Mouse (Mus musculus): ENCODE data around the gene Adamts4. TPM values are rescaled to one million over a fixed set of nuclear protein-coding genes. Genes with fewer than 3 reads are reported as not detected.
"Not testable (repeated sequence)": the region's sequence is repeated elsewhere in the genome, so short reads cannot be mapped to it uniquely, and the experiment has no call there.

Gene Adamts4
- polyA plus RNA-seq, 1 experiment from 2014 or later = 4.1 TPM

GRCm38 (mm10) chr1:171237438-171237837, 12.8 kb upstream of the Adamts4 start:
- H3K36me3 ChIP-seq (ENCODE audit: control insufficient read depth, insufficient read depth, low read length) = peaks cover 88% of the 10 kb centered on the region
- no peak overlapping the region for H3K4me2 ChIP-seq (ENCODE audit: low read length)
- no peak for DNase-seq
- no peak for ATAC-seq (ENCODE audit: low FRiP score, low TSS enrichment)
- H3K4me1 ChIP-seq (ENCODE audit: control insufficient read depth, insufficient read depth, low read length) = no peaks in the 10 kb centered on the region
- H3K27ac ChIP-seq (replicated peaks; ENCODE audit: low read depth, low read length) = no peak overlapping the region
- H3K9me3 ChIP-seq (ENCODE audit: control insufficient read depth, low read length) = no peaks in the 10 kb centered on the region
- no peaks in the 10 kb centered on the region for H3K27me3 ChIP-seq (ENCODE audit: control insufficient read depth, insufficient read depth, low read length)
- H3K9ac ChIP-seq (replicated peaks; ENCODE audit: low read length) = no peak overlapping the region
- WGBS = 88% methylated on average over 6 of the region's 6 CpGs
- H3K4me3 ChIP-seq (replicated peaks; ENCODE audit: low read depth, low read length) = no peak overlapping the region

GRCm38 (mm10) chr1:171238463-171238862, 11.8 kb upstream of the Adamts4 start:
- Histone ChIP-seq H3K9me3 (ENCODE audit: control insufficient read depth, low read length) (no peaks in the 10 kb centered on the region), H3K9ac (replicated peaks; ENCODE audit: low read length) (no peak overlapping the region), H3K4me3 (replicated peaks; ENCODE audit: low read depth, low read length) (no peak overlapping the region), H3K4me1 (ENCODE audit: control insufficient read depth, insufficient read depth, low read length) (no peaks in the 10 kb centered on the region), H3K27ac (replicated peaks; ENCODE audit: low read depth, low read length) (no peak overlapping the region), H3K36me3 (ENCODE audit: control insufficient read depth, insufficient read depth, low read length) (peaks cover 98% of the 10 kb centered on the region), H3K4me2 (ENCODE audit: low read length) (no peak overlapping the region), H3K27me3 (ENCODE audit: control insufficient read depth, insufficient read depth, low read length) (no peaks in the 10 kb centered on the region)
- DNase-seq (peak; percentile 69), ATAC-seq (ENCODE audit: low FRiP score, low TSS enrichment) (no peak)
- WGBS = 73% methylated on average over 14 of the region's 14 CpGs

DNA sequence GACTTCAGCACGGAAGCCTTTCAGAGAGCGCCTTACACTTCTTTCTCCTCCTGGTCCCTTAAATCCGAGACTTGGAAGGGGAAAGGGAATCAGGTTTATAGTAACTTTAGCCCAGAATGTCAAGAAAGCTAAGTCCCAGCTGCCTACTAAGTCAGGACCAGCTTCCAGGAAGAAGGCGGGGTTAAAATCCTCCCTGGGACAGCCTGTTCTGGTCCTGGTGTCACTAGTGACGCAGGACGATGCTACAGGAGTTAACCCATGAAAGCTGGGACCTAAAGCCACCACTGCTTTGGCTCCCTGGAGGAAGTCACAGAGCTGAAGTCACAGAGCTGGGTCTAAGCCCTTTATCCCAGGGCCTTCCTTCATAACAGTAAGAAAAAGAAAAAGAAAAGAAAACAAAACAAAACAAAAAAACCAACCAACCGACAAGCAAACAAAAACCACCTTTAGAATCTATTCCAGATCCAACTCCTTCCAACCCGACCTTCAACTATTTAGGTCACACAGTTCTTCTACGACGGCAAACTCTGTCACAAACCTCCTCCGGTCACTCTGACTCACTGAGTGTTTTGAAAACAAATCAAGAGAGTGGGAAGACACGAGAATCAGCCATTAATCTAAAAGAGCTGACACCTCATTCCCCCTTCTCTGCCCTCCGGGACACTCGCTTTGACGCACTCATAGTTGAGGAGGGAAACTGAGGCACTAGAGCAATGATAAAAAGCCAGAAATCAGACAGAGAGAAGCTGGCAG, 10.1 kb upstream of the Adamts4 start:
- no peak overlapping the region for H3K4me3 ChIP-seq (replicated peaks; ENCODE audit: low read depth, low read length)
- no peak overlapping the region for H3K9ac ChIP-seq (replicated peaks; ENCODE audit: low read length)
- no peaks in the 10 kb centered on the region for H3K27me3 ChIP-seq (ENCODE audit: control insufficient read depth, insufficient read depth, low read length)
- ATAC-seq (ENCODE audit: low FRiP score, low TSS enrichment) (no peak), DNase-seq (no peak)
- 82% methylated on average over 15 of the region's 15 CpGs for WGBS
- no peak overlapping the region for H3K27ac ChIP-seq (replicated peaks; ENCODE audit: low read depth, low read length)
- H3K36me3 ChIP-seq (ENCODE audit: control insufficient read depth, insufficient read depth, low read length) = peaks cover 96% of the 10 kb centered on the region
- H3K4me1 ChIP-seq (ENCODE audit: control insufficient read depth, insufficient read depth, low read length) = no peaks in the 10 kb centered on the region
- H3K9me3 ChIP-seq (ENCODE audit: control insufficient read depth, low read length) = no peaks in the 10 kb centered on the region
- H3K4me2 ChIP-seq (ENCODE audit: low read length) = no peak overlapping the region

DNA sequence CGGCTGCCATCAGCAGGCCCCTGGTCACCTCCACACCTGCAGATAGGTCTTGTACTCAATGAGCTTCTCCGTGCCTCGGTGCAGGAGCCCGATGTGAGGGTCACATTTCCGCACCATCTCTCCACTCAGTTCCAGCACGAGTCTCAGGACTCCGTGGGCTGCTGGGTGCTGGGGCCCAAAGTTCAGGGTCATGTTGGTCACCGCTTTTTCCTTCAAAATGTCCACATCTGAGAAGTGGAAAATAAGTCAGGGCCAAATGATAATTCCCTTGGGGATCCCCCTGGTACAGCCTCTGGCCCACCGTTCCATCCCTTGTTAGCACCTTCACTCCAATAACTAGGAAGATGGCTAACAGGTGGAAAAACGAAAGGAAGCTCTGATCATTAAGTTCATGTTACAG, 9.3 kb upstream of the Adamts4 start:
- no peak overlapping the region for H3K4me3 ChIP-seq (replicated peaks; ENCODE audit: low read depth, low read length)
- WGBS = 93% methylated on average over 10 of the region's 10 CpGs
- no peak overlapping the region for H3K9ac ChIP-seq (replicated peaks; ENCODE audit: low read length)
- peaks cover 89% of the 10 kb centered on the region for H3K36me3 ChIP-seq (ENCODE audit: control insufficient read depth, insufficient read depth, low read length)
- no peaks in the 10 kb centered on the region for H3K27me3 ChIP-seq (ENCODE audit: control insufficient read depth, insufficient read depth, low read length)
- DNase-seq = no peak
- ATAC-seq (ENCODE audit: low FRiP score, low TSS enrichment) = no peak
- no peak overlapping the region for H3K4me2 ChIP-seq (ENCODE audit: low read length)
- no peaks in the 10 kb centered on the region for H3K9me3 ChIP-seq (ENCODE audit: control insufficient read depth, low read length)
- H3K4me1 ChIP-seq (ENCODE audit: control insufficient read depth, insufficient read depth, low read length) = peaks cover 5% of the 10 kb centered on the region
- no peak overlapping the region for H3K27ac ChIP-seq (replicated peaks; ENCODE audit: low read depth, low read length)

- not testable (repeated sequence) for H3K27me3 ChIP-seq (ENCODE audit: control insufficient read depth, insufficient read depth, low read length); H3K9me3 ChIP-seq (ENCODE audit: control insufficient read depth, low read length); H3K4me3 ChIP-seq (replicated peaks; ENCODE audit: low read depth, low read length); DNase-seq; ATAC-seq (ENCODE audit: low FRiP score, low TSS enrichment); H3K27ac ChIP-seq (replicated peaks; ENCODE audit: low read depth, low read length); H3K4me2 ChIP-seq (ENCODE audit: low read length); H3K9ac ChIP-seq (replicated peaks; ENCODE audit: low read length)
- H3K36me3 ChIP-seq (ENCODE audit: control insufficient read depth, insufficient read depth, low read length) = peaks cover 79% of the 10 kb centered on the region
- H3K4me1 ChIP-seq (ENCODE audit: control insufficient read depth, insufficient read depth, low read length) = peaks cover 10% of the 10 kb centered on the region
- WGBS = 83% methylated on average over 12 of the region's 12 CpGs
These were observed 8.3 kb upstream of the Adamts4 start for GRCm38 (mm10) chr1:171241952-171242351.

DNA sequence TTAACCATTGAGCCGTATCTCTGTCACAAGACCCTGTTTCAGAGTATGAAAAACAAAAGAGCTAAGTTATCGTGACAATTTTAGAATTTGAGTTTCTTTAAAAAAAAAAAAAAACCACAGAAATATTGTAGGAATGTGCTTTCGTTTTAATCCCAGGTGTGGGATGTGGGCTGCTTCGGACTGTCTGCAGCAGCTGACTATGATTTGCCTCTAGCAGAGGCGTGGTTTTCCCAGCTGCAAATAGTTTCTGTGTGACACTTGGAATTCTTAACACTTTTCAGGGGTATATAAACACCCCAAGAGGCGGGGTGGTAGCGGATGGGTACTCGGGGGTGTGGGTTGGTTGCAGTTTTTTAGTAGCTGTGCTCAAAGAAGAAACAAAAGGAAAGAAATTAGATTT, 4.9 kb upstream of the Adamts4 start:
- peaks cover 45% of the 10 kb centered on the region for H3K36me3 ChIP-seq (ENCODE audit: control insufficient read depth, insufficient read depth, low read length)
- no peaks in the 10 kb centered on the region for H3K9me3 ChIP-seq (ENCODE audit: control insufficient read depth, low read length)
- no peak overlapping the region for H3K27ac ChIP-seq (replicated peaks; ENCODE audit: low read depth, low read length)
- ATAC-seq (ENCODE audit: low FRiP score, low TSS enrichment) = no peak
- no peak overlapping the region for H3K9ac ChIP-seq (replicated peaks; ENCODE audit: low read length)
- no peak overlapping the region for H3K4me3 ChIP-seq (replicated peaks; ENCODE audit: low read depth, low read length)
- H3K27me3 ChIP-seq (ENCODE audit: control insufficient read depth, insufficient read depth, low read length) = no peaks in the 10 kb centered on the region
- no peak overlapping the region for H3K4me2 ChIP-seq (ENCODE audit: low read length)
- 96% methylated on average over 8 of the region's 8 CpGs for WGBS
- no peak for DNase-seq
- H3K4me1 ChIP-seq (ENCODE audit: control insufficient read depth, insufficient read depth, low read length) = peaks cover 20% of the 10 kb centered on the region

- H3K4me1 ChIP-seq (ENCODE audit: control insufficient read depth, insufficient read depth, low read length) = peaks cover 32% of the 10 kb centered on the region
- no peaks in the 10 kb centered on the region for H3K9me3 ChIP-seq (ENCODE audit: control insufficient read depth, low read length)
- peak overlapping the region; percentile 85 for H3K4me2 ChIP-seq (ENCODE audit: low read length)
- no peaks in the 10 kb centered on the region for H3K27me3 ChIP-seq (ENCODE audit: control insufficient read depth, insufficient read depth, low read length)
- peak overlapping the region; percentile 60 for H3K27ac ChIP-seq (replicated peaks; ENCODE audit: low read depth, low read length)
- DNase-seq = peak; percentile 99
- peak; percentile 92 for ATAC-seq (ENCODE audit: low FRiP score, low TSS enrichment)
- under 1% methylated on average over 41 of the region's 41 CpGs for WGBS
- peak overlapping the region; percentile 77 for H3K4me3 ChIP-seq (replicated peaks; ENCODE audit: low read depth, low read length)
- peak overlapping the region; percentile 88 for H3K9ac ChIP-seq (replicated peaks; ENCODE audit: low read length)
- peaks cover 30% of the 10 kb centered on the region for H3K36me3 ChIP-seq (ENCODE audit: control insufficient read depth, insufficient read depth, low read length)
These were observed 3.3 kb upstream of the Adamts4 start for GRCm38 (mm10) chr1:171246709-171247452.

- ATAC-seq (ENCODE audit: low FRiP score, low TSS enrichment) = no peak
- Histone ChIP-seq H3K9ac (replicated peaks; ENCODE audit: low read length) (peak overlapping the region; percentile 88), H3K4me2 (ENCODE audit: low read length) (peak overlapping the region; percentile 85), H3K27me3 (ENCODE audit: control insufficient read depth, insufficient read depth, low read length) (no peaks in the 10 kb centered on the region), H3K27ac (replicated peaks; ENCODE audit: low read depth, low read length) (peak overlapping the region; percentile 33), H3K4me3 (replicated peaks; ENCODE audit: low read depth, low read length) (peak overlapping the region; percentile 77), H3K9me3 (ENCODE audit: control insufficient read depth, low read length) (no peaks in the 10 kb centered on the region), H3K4me1 (ENCODE audit: control insufficient read depth, insufficient read depth, low read length) (peaks cover 36% of the 10 kb centered on the region), H3K36me3 (ENCODE audit: control insufficient read depth, insufficient read depth, low read length) (peaks cover 25% of the 10 kb centered on the region)
- DNase-seq = no peak
- WGBS = 18% methylated on average over 13 of the region's 13 CpGs
These were observed 2.8 kb upstream of the Adamts4 start for GRCm38 (mm10) chr1:171247453-171247841.

All from midbrain, embryonic 14.5 days (tissue).